Mouse (Mus musculus) embryo, embryonic 11 days (tissue): ENCODE data around the gene Ogdhl.
A peak's percentile ranks its signal among the peaks of the same experiment; 100 is the strongest.
"Not testable (repeated sequence)": the region's sequence is repeated elsewhere in the genome, so short reads cannot be mapped to it uniquely, and the experiment has no call there.

Experiments used
- DNase-seq: peaks from one replicate; pipeline ENCODE4 v3.0.0-alpha.2; 2015

Gene Ogdhl

DNA sequence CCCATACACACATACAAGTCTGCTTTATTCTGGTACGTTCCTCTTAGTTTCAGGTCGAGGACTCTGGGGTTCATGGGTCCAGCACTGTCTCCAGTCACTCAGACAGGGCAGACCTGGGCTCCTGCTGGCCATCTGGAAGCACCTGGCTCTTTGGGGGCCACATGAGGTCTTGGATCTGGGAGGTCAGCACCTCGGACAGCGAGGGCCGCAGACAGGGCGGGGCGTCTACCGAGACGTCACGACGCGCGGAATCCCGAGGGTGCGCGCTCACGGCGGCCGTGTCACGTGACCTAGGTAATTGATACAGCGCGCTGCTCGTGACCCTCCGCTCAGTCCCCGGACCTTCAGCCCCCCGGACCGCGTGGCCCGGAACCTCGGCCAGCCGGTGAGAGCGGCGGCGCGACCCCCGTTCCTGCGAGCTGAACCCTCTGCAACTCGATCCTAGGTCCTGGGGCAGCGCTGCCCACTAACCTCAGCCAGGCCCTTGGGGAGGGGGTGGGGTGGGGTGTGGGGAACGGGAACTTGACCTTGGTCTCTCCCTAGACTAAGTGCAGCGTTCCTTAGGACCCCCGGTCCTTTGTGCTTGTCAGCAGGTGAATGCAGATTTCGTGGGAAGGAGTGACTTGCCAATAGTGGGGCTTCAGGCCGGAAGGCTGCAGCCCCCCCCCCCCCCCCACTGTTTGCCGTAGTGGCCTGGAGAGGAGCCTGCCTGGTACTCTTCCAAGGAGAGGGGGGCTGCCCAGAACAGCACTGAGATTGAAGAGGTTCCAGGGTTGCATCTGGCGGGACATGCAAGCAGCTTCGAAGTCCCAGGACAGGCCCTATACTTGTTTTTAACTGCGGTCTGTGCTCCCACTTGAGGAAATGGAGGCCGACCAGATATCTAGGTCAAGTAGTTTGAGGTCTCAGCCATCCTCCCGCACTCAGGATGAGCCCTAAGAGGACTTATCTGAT lies at the start of gene Ogdhl:
Gene Ogdhl (plus strand): TSS at position 288 of the 954 bp plus-strand sequence.
- peak; percentile 94 for DNase-seq

DNA sequence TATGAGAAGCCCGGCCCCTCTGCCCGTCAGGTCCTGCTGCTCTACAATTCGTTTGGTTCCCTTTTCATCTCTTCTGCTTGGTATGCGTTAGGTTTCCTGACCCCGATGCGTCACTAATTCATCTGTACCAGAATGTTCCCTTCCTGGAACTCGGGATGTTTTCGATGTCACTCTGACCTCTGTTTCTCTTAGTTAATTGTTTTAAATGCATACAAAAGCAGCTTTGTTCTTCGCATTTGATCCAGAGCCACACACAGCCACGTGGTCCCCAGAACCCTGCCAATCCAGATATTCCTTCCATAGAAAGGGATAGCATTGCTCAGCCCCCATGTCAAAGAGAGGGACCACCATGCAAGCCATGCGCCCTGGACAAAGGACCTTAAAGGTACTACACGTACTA lies 20.2 kb upstream of the Ogdhl start:
- DNase-seq: peak; percentile 17

DNA sequence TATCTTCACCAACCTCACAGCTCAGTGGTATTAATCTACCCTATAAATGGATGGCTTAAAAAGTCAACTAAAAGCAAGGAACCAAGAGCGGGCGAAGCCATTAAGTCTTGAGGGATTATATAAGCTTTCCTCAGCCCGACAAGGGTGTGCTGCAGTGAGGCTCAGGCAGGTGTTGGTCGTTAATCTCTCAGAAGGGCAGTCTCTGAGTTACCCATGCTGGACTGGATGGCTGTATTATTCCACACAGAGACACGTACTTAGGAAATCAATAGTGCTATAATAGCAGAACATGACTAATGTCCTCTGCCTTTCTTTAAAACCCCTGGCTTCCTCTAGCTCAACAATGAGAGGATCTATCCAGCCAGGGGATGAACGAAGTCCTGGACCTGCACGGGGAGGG lies 19.4 kb upstream of the Ogdhl start:
- no peak for DNase-seq

DNA sequence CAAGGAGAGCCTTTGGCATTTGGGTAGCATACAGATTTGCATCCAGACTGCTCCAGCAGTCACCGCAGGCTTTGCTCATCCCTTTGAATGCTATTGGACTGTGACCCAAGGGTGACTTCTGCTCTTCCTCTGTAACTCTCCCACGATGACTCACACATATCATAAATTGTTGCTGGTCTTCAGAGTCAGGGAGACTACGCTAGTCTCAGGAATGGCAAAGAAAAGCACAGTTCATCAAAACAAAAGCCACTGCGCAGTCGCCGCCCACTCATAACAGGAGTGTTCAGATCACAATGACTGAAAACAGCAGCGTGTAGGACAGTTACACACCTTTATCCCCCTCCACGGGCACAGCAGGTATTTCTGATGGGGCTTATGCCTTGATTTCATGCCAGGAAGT lies 16.9 kb upstream of the Ogdhl start:
- no peak for DNase-seq

DNA sequence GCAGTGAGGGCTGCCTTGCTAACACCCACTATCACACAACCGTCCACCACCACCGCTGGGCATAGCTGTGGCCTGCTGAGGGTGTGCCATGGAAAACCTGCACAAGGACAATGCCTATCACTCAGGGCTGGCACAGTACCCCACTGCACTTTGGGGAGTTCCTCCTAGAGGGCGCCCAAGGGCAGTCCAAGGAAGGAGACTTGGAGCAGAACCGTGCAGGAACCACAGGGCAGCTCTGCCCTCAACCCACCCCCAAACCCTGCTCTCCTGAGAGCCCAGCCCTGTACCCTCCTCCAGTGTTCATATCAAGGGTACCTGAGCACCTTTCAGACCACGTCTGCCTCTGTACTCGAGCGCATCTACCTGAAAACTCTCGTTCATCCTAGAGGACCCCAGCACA lies 11.9 kb upstream of the Ogdhl start:
- peak; percentile 65 for DNase-seq

DNA sequence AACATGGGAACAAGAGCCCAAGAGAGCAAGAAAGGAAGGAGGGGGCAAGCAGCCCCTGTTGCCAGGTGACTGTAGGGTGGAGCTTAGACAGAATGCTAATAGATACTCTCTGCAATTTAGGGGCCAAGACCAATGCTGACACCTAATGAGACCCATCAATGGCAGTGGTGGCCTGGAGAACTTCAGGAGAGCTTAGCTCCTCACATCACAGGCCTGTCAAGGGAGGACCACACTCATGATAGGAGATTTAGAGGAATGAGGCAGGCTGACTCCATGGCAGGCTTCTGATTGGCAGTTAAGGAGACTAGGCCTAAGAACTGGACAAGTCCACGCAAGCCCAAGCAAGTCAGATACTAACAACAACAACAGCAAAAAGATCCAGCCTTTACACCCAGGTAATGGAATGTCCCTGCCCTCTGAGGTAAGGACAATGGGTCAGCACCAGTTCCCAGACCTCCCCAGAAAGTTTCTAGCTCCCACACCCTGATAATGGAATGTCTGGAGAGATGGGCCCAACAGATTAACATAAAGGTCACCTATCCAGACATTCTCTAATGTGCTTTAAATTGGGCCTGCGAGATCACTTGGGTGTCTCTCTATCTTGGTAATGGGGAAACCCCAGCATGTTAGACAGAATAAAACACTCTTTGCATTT lies 10.3 kb upstream of the Ogdhl start:
- DNase-seq: no peak

DNA sequence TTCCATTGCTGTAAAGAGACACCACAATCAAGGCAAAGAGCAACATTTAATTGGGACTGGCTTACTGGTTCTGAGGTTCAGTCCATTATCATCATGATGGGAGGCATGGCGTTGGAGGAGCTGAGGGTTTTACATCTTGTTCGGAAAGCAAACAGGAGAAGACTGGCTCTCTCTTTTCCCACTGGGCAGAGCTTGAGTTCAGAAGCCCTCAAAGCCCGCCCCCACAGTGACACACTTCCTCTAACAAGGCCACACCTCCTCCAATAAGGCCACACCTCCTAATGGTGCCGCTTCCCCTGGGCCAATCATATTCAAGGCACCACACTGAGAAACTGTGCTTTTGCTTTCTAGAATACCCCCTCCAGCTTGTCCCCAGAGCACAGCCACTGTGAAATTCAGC lies 4.0 kb upstream of the Ogdhl start:
- DNase-seq: peak; percentile 45

DNA sequence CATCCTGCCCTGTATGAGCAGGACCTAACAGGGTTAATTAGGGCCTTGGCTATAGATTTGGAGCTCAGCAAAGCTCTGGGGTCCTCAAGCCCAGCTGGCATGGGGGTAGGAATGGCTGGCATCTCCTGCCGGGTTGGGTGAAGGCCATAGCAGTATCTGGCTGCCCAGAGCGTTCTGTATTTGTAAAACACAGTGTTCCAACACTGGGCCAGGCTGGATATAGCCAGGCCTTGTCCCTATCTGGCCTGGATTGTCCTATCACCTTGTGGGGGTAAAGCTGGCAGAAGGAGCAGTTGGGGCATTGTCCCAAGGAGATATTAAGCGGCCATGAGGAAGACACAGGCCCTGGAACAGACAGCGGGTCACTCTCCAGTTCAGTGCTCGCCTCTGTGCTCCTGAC lies 1.4 kb downstream of the Ogdhl start:
- no peak for DNase-seq

DNA sequence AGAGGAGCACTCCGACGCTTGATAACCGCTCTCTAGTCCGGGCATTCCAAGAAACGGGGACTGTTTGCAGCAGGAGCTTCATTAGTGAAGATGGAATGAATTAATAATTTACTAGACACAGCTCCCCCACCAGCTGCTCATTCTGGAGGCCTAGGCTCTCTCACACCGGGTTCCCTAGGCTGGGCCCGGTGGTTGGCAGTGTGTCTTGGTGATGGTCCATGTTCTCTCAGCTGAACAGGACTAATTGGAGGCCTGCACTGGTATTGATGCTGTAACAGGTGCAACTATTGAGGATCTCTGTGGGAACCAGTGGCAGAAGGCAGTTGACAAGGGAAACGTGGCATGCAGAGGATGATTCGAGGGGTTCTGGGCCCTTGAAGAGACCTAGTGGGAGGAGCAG lies 5.5 kb downstream of the Ogdhl start:
- DNase-seq: no peak

DNA sequence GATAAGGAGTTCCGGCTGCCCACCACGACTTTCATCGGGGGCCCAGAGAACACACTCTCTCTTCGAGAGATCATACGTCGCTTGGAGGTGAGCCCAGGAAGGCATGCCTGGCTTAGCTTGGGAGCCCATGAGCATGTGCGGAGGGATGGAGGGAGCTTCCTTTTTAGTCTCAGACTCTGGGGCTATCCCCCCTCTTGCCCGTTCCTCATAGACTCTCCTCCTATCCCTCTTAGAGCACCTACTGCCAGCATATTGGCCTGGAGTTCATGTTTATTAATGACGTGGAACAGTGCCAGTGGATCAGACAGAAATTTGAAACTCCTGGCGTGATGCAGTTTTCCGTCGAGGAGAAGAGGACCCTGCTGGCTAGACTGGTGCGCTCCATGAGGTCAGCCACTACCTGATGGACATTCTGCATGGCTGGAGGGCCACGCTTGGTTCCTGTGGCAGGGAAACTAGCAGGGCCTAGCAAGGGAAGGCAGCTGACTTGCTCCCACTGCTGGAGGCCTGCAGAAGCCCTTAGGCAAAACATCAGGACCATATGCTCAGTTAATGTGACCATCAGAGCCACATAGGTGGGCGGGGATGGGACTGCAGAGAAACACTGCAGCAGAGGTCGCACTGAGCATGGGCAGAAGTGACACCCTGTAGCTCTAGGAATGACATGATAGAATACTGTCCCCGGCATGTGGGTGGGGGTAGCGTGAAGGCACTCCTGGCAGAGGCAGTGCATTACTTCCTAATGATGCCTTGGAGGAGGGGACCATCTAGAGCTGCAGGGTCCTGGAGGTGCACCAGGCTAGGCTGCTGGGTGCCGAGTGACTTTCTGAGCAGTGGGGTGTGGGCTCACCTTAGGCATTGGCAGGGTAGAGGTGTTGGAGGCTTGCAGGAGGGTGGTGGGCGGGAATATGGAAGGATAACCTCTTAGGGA lies 11.0 kb downstream of the Ogdhl start:
- no peak for DNase-seq

DNA sequence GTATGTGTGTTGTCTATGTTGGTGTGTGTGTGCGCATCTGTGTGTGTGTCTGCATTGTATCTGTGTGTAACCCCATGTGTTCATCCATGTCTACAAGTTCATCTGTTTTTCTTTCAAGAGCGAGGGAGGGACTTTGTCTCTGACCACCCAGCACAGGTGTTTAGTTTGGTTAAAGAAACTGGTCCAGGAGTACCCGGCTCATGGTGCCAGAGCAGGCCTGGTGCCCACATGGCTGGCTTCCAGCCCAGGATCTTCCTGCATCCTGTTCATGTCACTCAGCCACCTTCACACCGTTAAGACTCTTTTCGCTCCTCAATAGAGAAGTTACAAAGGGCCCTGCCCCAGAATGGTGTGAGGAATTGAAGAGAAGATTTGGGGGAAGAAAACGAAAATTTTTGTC lies 14.2 kb downstream of the Ogdhl start:
- no peak for DNase-seq

DNA sequence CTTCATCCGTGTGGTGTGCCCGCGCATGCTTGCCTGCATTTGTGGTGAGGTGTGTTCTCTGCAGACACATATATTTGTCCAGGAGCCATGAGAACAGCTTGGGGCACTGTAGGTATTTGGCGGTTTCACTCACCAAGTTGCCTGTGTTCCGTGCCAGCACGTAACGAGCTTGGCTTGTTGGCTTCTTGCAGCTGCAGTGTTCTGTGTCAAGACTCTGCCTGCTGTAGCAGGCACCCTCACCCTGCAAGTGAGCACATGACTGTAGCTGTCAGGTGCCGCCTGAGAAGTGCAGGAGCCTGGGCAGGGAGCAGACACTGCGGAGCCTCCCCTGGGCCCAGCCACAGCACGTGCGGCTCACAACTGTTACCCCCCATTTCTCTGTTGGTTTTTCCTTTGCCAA lies 14.7 kb downstream of the Ogdhl start:
- no peak for DNase-seq

DNA sequence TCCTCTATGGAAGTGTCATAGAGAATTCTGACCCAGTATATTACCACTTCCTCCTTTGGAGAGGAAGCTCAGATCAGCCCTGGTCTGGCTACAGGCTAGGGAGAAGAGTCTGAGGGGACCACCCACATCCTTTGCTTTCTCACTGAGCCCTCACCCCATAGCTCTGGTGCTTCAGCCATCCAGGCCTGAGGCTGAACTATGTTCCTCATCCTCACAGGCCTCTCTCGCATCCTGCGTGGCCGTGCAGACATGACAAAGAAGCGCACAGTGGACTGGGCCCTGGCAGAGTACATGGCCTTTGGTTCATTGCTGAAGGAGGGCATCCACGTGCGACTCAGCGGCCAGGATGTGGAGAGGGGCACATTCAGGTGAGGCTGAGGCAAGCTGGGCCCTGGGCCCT lies 20.0 kb downstream of the Ogdhl start:
- no peak for DNase-seq

DNA sequence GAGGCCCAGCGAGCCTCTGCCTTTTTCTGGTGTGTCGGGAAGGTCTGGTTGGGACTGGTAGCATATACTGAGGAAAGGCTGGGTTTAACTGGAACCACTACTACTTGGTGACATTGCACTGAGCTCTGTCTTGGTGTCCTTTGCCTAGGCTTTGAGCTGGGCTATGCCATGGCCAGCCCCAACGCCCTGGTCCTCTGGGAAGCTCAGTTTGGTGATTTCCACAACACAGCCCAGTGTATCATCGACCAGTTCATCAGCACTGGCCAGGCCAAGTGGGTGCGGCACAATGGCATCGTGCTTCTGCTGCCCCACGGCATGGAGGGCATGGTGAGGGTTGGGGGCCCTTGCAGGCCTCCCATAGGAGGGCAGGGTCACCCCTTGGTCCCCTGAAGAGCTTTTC lies 22.4 kb downstream of the Ogdhl start:
- DNase-seq: no peak

DNA sequence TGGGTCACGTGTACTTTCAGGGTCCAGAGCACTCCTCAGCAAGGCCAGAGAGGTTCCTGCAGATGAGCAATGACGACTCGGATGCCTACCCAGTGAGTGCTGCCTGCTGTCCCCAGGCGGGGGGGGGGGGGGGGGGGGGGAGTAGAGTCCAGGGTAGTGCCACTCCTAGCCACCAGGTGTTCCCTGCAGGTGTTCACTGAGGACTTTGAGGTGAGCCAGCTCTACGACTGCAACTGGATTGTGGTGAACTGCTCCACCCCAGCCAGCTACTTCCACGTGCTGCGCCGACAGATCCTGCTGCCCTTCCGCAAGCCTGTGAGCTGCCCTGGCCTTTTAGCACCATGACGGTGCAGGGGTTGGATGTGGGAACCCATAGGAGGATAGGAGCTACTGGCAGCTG lies 22.9 kb downstream of the Ogdhl start:
- no peak for DNase-seq

DNA sequence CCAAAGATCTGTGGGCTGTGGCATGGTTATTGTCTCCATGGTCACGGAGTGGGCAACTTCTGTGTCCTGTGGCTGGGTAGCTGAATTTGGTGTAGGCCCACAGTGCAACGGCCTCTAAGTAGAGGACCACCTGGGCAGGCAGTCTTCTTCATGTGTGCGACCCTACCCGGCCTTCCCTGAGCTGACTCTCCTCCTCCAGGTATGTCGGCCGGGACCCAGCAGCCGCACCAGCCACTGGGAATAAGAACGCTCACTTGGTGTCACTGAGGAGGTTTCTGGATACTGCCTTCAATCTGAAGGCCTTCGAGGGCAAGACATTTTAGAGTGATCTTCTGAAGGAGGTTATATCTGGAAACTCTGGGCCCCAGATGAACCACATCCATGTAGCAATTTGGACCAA lies 25.5 kb downstream of the Ogdhl start:
- DNase-seq: no peak

DNA sequence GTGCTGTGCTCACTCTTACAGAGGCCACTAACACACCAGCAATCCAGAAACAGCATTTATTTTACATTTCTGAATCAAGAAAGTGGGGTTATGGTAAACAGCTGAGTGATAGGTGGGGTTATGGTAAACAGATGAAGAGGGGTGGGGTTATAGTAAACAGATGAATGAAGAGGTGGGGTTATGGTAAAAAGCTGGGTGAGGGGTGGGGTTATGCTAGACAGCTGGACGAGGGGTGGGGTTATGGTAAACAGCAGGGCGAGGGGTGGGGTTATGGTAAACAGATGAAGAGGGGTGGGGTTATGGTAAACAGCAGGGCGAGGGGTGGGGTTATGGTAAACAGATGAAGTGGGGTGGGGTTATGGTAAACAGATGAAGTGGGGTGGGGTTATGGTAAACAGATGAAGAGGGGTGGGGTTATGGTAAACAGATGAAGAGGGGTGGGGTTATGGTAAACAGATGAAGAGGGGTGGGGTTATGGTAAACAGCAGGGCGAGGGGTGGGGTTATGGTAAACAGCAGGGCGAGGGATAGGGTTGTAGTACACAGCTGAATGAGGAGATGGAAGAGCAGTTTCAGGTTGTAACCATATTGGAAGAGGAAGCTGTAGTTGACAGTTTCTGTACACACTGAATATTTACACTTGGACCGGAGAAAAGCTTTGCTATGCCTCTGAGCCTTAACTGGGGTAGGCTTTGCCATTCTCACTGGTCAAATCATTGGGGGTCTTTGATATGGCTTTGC lies 29.5 kb downstream of the Ogdhl start:
- DNase-seq: not testable (repeated sequence)

DNA sequence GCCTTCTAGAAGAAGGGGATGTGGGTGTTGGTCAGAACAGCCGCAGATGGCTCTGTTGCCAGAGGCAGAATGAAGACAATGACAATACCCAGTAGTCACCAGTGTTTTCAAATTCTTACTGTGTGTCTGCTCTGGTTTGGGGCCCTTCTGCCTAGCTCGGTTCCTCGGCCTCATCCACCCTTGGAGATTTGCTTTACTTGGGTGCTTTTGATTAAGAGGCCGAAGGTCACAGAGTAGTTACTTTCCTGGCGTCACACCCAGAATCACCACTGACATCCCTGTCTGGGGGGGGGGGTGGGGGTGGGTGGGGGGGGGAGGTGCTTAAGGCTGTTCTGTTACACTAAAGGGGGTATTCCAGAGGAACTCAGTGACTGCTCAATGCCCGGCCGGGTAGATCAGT lies 42.5 kb downstream of the Ogdhl start:
- DNase-seq: no peak

DNA sequence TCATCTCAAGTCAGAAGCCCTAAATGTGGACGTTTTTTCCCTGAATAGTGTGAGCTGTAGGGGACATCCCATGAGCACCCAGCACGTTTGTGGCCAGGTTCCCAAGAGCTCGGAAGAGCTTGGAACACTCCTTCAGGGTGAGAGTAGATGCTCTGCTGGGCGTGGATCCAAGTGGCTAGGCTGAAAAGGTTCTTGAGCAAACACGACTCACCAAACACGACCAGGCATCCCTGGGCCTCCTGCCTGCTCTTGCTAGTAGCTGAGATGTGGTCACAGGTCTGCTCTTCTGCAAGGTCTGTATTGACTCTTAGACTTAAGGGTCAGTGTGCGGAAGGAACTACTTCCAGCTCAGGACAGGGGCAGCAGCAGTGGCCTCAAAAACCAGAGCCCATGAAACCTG lies 47.9 kb downstream of the Ogdhl start:
- DNase-seq: no peak

DNA sequence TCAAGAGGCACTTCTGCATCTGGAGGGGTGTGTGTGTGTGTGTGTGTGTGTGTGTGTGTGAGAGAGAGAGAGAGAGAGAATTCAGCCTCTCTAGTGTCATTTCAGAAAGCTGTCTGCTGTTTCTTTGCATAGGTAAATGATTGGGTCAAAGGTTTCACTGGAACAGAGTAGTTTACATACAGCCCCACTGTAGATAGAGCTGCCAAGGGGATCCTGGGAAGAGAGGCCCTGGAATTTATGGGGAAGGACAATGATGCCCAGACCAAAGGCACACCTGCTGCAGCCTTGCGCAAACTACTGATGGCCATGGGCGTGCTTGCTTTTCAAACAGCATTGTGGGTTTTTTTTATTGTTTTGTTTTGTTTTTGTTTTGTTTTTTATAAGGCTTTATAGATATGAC lies 50.7 kb downstream of the Ogdhl start:
- DNase-seq: no peak

DNA sequence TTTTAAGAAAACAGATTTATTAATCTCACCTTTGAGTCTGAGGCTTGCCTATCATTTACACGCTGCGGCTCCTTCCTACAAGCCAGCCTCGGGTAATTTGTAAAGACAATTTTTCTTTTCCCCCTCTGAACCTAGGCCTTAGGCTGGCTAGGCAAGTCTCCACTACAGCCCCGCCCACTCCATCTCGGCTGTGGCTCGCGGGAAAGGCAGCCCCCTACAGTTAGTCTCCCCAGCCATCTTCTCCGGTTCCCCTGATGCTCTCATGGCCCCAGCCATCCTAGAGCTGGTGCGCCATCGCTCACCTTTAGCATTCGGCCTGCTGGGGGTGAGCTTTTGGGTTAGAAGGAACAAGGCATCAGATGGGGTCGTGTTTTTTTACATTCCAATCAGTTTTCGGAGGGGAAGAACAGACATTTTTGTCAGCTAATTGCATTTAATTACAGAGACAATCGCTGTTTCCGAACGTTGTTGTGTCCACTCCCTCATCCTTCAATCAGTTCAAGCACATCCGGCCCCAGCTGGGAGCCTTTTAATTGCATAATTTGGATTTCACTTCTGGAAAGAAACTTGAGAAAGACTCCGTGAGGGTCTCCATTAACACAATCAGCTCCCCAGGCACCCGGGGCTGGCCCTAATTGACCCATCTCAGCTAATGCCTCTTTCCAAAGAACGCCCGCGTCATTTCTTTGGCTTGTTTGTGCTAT lies 57.7 kb downstream of the Ogdhl start:
- peak; percentile 58 for DNase-seq

DNA sequence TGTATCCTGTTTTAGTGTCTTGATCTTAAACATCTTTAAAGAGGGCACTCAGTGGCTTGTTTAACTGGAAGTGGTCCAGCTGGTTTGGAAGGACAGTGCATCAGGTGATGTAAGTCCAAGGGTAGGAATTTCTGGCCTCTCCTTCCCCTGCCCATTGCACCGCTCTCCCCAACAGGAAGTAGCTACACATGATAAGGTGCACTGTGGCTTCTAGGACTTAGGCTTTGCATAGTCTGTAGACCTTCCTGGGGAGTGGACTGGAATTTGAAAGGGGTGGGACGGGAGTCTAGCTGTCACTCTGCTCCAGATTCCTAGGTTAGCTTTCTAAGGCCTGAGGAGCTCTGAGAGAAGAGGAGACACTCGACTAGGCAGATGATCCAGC lies 58.3 kb downstream of the Ogdhl start:
- DNase-seq: no peak
